Mouse (Mus musculus) CD4-positive, CD25-positive, alpha-beta regulatory T cell (primary cell): ENCODE measurements around the gene Kcnj16. TPM values are rescaled to one million over a fixed set of nuclear protein-coding genes. Genes with fewer than 3 reads are reported as not detected.

Experiments
- polyA plus RNA-seq: library from polyadenylated mRNA; unstranded; fragments of 100-300 nt; shearing (Covaris generic); gene quantifications from one replicate; pipeline ENCODE4 v1.2.1, GENCODE M21; 2017

Gene Kcnj16
- polyA plus RNA-seq = 0.55 TPM

GRCm38 (mm10) chr11:110967762-110968135, at the start of gene Kcnj16:
Kcnj16 (plus strand) TSS chr11:110968033.

GRCm38 (mm10) chr11:111065635-111066298, 97.9 kb downstream of the Kcnj16 start, which contains the start of gene Kcnj2:
Kcnj2 (plus strand) TSS chr11:111066164.

Other genes starting within 250 kb of the Kcnj16 start
- 0.07 TPM for gene Kcnj2, start 98.1 kb downstream of the Kcnj16 start, polyA plus RNA-seq